Comparison of ENCODE assay signal across 7 mouse cellular contexts in genomic region chr13:119600166-119600565, GRCm38 (mm10). TPM values are rescaled to one million over a fixed set of nuclear protein-coding genes. Genes with fewer than 3 reads are reported as not detected.
DNase-seq lines count a peak whose midpoint lies in the region; ATAC-seq lines count a peak whose summit lies in the region.
"Not testable (repeated sequence)": the region's sequence is repeated elsewhere in the genome, so short reads cannot be mapped to it uniquely, and the experiment has no call there.

No protein-coding gene starts in this region.

- H3K4me1 ChIP-seq in neural tube, embryonic 12.5 days = not testable (repeated sequence)

- H3K27me3 ChIP-seq in neural tube, embryonic 12.5 days (replicated peaks) = not testable (repeated sequence)

- not testable (repeated sequence) for H3K27ac ChIP-seq in neural tube, embryonic 12.5 days

- H3K9me3 ChIP-seq in neural tube, embryonic 12.5 days = peaks cover 28% of the 10 kb centered on the region

- not testable (repeated sequence) for H3K4me2 ChIP-seq in neural tube, embryonic 12.5 days (replicated peaks)

- H3K4me3 ChIP-seq in neural tube, embryonic 12.5 days = peak overlapping the region; percentile 0

- not testable (repeated sequence) for H3K36me3 ChIP-seq in neural tube, embryonic 12.5 days

- DNase-seq in adrenal gland, adult 2 months = peak; percentile 31
- peak; percentile 75 for DNase-seq in embryo, embryonic 11.5 days (ENCODE audit: low read depth, low spot score)
- peak; percentile 59 to 84 for DNase-seq in kidney, postnatal 25 days
- DNase-seq in lung, adult 18-20 months = peak; percentile 18 to 37
- DNase-seq in spleen, postnatal 4 days (ENCODE audit: low spot score in 2 of 2) = peak; percentile 78 to 96

- peak; percentile 10; the same call in 1 of the 2 replicates for ATAC-seq in granulocyte monocyte progenitor cell, adult 5-6 weeks (replicated peaks; ENCODE audit: poor library complexity, severe bottlenecking)
- not testable (repeated sequence) for ATAC-seq in neural tube, embryonic 12.5 days (ENCODE audit: low FRiP score, low read depth)

- not testable (repeated sequence) for H3K9ac ChIP-seq in neural tube, embryonic 12.5 days

RNA-seq across cellular contexts. Expression of gene Ccl28, which starts 23.5 kb away (rescaled TPM):
- total RNA-seq in adrenal gland, adult 2 months (2021) = 1 to 10 TPM in 1 of 2 experiments, under 1 TPM in 1; 0.62 to 1.0 TPM
- not detected in 2 replicates for polyA plus RNA-seq in adrenal gland, adult 2 months (2012; rRNA removed)
- 0.94 TPM in 1 of 2 replicates, not detected in the other for total RNA-seq in granulocyte monocyte progenitor cell, adult 5-6 weeks (2014; fragmentation: Nextera tagmentation)
- 0.26 TPM in 1 of 2 replicates, not detected in the other for total RNA-seq in granulocyte monocyte progenitor cell, adult 5-6 weeks (2017)
- 0.11 and 0.19 TPM in 2 replicates for polyA plus RNA-seq in neural tube, embryonic 12.5 days (2016; fragmentation: Nextera tagmentation; extraction: Ambion mirVana)

Comparison
In these comparisons a context has a peak if more than half of its experiments do, and no peak if none do; other contexts are left out.
1. DNase-seq: peak in every context shown above with its lines; median percentile 87 in spleen, postnatal 4 days; 75 in embryo, embryonic 11.5 days; 72 in kidney, postnatal 25 days; 31 in adrenal gland, adult 2 months; 28 in lung, adult 18-20 months.